Mouse (Mus musculus) kidney, embryonic 16.5 days (tissue): ENCODE results near the gene Tbce. TPM values are rescaled to one million over a fixed set of nuclear protein-coding genes. Genes with fewer than 3 reads are reported as not detected.

Source experiments
- ATAC-seq: fragments of 200-750 bp; cut with Nextera tagmentation; 2 replicates; pipeline ENCODE4 v1.8.0; 2017; ENCODE audit warnings: moderate TSS enrichment; ENCODE audit not compliant: low FRiP score, low TSS enrichment
- H3K27ac ChIP-seq: fragments of 300-500 bp; sonication (generic); 2 replicates; pipeline ENCODE4 v1.5.1; 2014; ENCODE audit warnings: low read length
- H3K27me3 ChIP-seq: fragments of 300-500 bp; sonication (generic); 2 replicates; pipeline ENCODE4 v1.6.1; 2014; ENCODE audit warnings: low read length, control low read depth, mixed read lengths; ENCODE audit not compliant: insufficient read depth
- H3K36me3 ChIP-seq: fragments of 300-500 bp; sonication (generic); 2 replicates; pipeline ENCODE4 v1.6.1; 2014; ENCODE audit warnings: low read length, control low read depth, mixed read lengths; ENCODE audit not compliant: insufficient read depth
- H3K4me1 ChIP-seq: fragments of 300-500 bp; sonication (generic); 2 replicates; pipeline ENCODE4 v1.6.1; 2014; ENCODE audit warnings: low read length, control low read depth, mixed read lengths; ENCODE audit not compliant: insufficient read depth
- H3K4me2 ChIP-seq: fragments of 300-500 bp; sonication (generic); replicated peaks from 2 replicates; pipeline ENCODE4 v1.6.1; 2014; ENCODE audit warnings: low read depth, low read length
- H3K4me3 ChIP-seq: fragments of 300-500 bp; sonication (generic); 2 replicates; pipeline ENCODE4 v1.5.1; 2014; ENCODE audit warnings: mild to moderate bottlenecking, low read length
- H3K9ac ChIP-seq: fragments of 300-500 bp; sonication (generic); replicated peaks from 2 replicates; pipeline ENCODE4 v1.6.1; 2014; ENCODE audit warnings: low read length
- H3K9me3 ChIP-seq: fragments of 300-500 bp; sonication (generic); 2 replicates; pipeline ENCODE4 v1.6.1; 2016; ENCODE audit warnings: low read length, control low read depth
- WGBS: fragments of 180-500 bp; shearing (Covaris S2); extraction: QIAGEN DNeasy Blood & Tissue Kit; methylation state at CpG from one replicate; pipeline ENCODE4 v1.1.7; 2014; 5-methylcytosine and 5-hydroxymethylcytosine counted together
- polyA plus RNA-seq: library from polyadenylated mRNA; unstranded; fragments of >200 nt; fragmentation: Nextera tagmentation; extraction: Ambion mirVana; gene quantifications from 2 replicates; pipeline ENCODE4 v1.2.1, GENCODE M21; 2015

Gene Tbce
- polyA plus RNA-seq, 1 experiment from 2014 or later: 59.4 TPM

DNA sequence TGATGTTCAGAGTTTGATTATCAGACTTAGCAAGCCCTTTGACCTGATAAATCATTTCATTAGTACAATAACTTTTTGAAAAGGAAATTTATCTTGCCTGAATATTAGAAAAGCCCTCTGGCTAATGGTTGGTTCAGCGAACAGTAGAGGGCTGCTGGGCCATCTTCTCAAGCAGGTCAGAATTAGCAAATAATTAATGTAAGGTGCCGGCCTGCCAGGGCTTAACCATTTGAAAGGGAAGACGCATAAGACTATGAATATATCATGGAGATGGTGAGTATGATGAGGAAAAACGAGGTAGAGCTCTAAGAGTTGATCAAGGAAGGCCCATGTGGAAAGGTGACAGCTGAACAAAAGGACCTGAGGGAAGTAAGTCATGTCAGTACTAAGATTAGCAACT is 82.8 kb downstream of the Tbce start:
- H3K27ac ChIP-seq: no peak overlapping the region
- H3K4me2 ChIP-seq: no peak overlapping the region
- H3K4me1 ChIP-seq: peaks cover 16% of the 10 kb centered on the region
- no peaks in the 10 kb centered on the region for H3K36me3 ChIP-seq
- 75% methylated on average over 4 of the region's 4 CpGs for WGBS
- H3K27me3 ChIP-seq: no peaks in the 10 kb centered on the region
- H3K9me3 ChIP-seq: no peaks in the 10 kb centered on the region
- ATAC-seq: no peak
- no peak overlapping the region for H3K9ac ChIP-seq
- H3K4me3 ChIP-seq: no peak overlapping the region

DNA sequence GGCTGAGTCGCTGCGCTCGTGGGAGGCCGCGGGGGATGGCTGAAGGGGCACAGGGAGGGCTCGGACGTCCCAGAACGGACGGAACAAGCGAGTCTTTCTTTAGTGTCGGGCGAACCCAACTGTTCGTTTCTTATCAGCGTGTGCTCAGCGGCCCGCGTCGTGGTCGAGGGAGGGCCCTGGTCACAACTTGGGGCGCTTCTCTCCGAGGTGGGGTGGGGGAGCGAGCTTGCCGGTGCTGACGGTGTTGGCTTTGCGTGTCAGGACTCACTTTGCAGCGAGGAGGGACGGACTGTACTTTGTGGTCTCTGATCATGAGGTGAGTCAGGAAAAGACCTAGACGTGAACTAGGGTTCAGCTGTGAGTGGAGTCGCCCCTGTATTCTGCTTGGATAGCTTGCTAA is 84.5 kb downstream of the Tbce start:
- Histone ChIP-seq H3K36me3 (no peaks in the 10 kb centered on the region), H3K27ac (peak overlapping the region; percentile 76), H3K27me3 (no peaks in the 10 kb centered on the region), H3K9ac (peak overlapping the region; percentile 77), H3K9me3 (no peaks in the 10 kb centered on the region), H3K4me2 (peak overlapping the region; percentile 68), H3K4me3 (peak overlapping the region; percentile 78), H3K4me1 (peaks cover 16% of the 10 kb centered on the region)
- under 1% methylated on average over 29 of the region's 29 CpGs for WGBS
- no peak for ATAC-seq

DNA sequence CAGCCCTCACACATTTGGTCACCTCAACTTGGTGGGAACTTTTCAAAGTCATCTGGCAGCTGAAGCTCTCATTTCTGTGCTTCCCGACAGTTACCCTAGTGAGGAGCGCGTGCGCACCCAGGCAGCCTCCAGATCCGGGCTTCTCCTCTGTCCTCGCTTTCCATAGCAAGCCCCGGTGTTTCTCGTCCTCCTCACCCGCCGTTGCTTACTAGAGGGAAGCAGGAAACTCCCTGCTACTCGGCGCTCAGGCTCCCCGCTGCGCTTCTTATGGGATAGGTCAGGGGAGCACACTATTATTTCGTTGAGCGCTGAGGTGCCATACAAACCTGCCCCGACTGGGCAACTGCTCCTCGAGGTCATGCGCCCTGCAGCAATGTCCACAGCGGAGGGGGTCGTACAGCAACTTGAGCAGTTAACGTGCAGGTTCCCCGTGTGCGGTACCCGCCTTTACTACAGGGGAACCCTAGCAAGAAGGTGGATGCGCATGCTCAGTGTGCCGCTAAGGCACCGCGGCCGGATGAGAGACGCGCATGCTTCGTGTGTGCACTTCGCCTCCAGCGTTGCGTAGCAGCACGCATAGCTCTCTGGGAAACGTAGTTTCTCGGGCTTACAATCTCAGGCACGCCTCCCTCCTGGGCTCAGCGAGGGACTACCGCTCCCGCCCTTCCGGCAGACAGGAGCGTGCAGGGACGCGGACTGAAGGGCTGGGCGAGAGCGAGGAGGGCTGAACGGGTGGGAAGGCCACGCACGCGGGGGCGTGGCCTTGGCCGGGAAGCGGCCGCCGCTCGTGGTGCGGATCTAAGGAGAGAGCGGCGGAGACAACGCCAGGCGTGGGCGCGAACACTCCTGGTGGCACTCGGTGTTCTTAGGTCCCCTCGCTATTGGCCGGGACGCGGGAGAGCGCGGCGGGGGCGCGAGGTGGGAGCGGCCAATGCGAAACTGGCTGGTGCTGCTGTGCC is 85.3 kb downstream of the Tbce start, which contains the start of gene B3galnt2:
TSS of gene B3galnt2 (plus strand) at position 596 of the 959 bp plus-strand sequence.
- H3K4me2 ChIP-seq: peak within 1 kb of the TSS; percentile 87
- H3K9ac ChIP-seq: peak within 1 kb of the TSS; percentile 77
- WGBS: under 1% methylated on average over 68 of the region's 78 CpGs
- H3K9me3 ChIP-seq: no peaks in the 10 kb centered on the region
- peak; percentile 100 for ATAC-seq
- peak within 1 kb of the TSS; percentile 78 for H3K4me3 ChIP-seq
- H3K27ac ChIP-seq: peak within 1 kb of the TSS; percentile 92
- H3K27me3 ChIP-seq: no peaks in the 10 kb centered on the region
- no peaks in the 10 kb centered on the region for H3K36me3 ChIP-seq
- peaks cover 16% of the 10 kb centered on the region for H3K4me1 ChIP-seq

Other genes with a start within 250 kb of the Tbce start
- 39.8 and 46.3 TPM in 2 replicates for gene B3galnt2, start 85.2 kb downstream of the Tbce start, polyA plus RNA-seq
- 62.7 and 66.8 TPM in 2 replicates for gene Arid4b, start 23.6 kb upstream of the Tbce start, polyA plus RNA-seq
- gene Ggps1, start 23.9 kb upstream of the Tbce start, polyA plus RNA-seq: 51.6 and 52.2 TPM in 2 replicates